Mouse (Mus musculus) C2C12 (cell line): ENCODE results near the gene Olfr329-ps.
"Not testable (repeated sequence)": the region's sequence is repeated elsewhere in the genome, so short reads cannot be mapped to it uniquely, and the experiment has no call there.

ENCODE experiments used
- CEBPB ChIP-seq: IDR thresholded peaks from one replicate; pipeline ENCODE4 v1.6.1; 2011; ENCODE audit warnings: low read depth, mild to moderate bottlenecking, control low read depth, moderate library complexity
- CTCF ChIP-seq: IDR thresholded peaks from one replicate; pipeline ENCODE4 v1.5.1; 2011; ENCODE audit not compliant: control insufficient read depth, insufficient read depth, insufficient read length
- USF1 ChIP-seq: IDR thresholded peaks from one replicate; pipeline ENCODE4 v1.6.1; 2011; ENCODE audit warnings: low read depth, mild to moderate bottlenecking, control low read depth, moderate library complexity

DNA sequence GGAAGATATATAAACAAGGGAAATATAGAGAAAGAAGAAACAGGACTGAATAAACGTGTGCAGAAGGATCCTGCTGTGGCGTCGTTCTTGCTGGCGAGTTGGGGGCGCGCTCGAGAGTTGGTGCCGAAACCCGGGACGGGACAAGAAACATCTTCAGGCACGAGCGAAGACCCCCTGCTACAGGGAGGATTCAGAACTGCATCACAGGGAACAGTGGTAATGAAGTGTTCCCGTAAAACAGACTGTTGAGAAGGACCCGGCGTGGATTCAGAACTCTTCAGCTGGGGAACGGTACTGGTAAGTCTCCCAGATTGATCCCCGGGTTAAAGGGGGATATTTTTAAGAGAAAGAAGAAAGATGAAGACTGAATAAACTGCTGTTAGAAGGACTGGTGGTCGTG is 27.3 kb downstream of the Olfr329-ps start:
- not testable (repeated sequence) for TF ChIP-seq CTCF, USF1, CEBPB
